Mouse (Mus musculus) cerebellum, adult 2 months (tissue): ENCODE data around the gene Mzf1. TPM values are rescaled to one million over a fixed set of nuclear protein-coding genes. Genes with fewer than 3 reads are reported as not detected.

ENCODE experiments used
- DNase-seq, 2 experiments: peaks; one replicate each; pipeline ENCODE4 v3.0.0; 2021
- H3K27ac ChIP-seq: fragments of 200-500 bp; 2 replicates; pipeline ENCODE4 v1.5.1; 2012; ENCODE audit warnings: low read length, control low read depth, inconsistent platforms; ENCODE audit not compliant: insufficient read depth
- H3K27me3 ChIP-seq: fragments of 200-500 bp; 2 replicates; pipeline ENCODE4 v1.6.1; 2012; ENCODE audit warnings: inconsistent platforms, mild to moderate bottlenecking, low read length, moderate library complexity; ENCODE audit not compliant: control insufficient read depth, insufficient read depth
- H3K4me1 ChIP-seq: fragments of 200-500 bp; 2 replicates; pipeline ENCODE4 v1.6.1; 2011; ENCODE audit warnings: low read length; ENCODE audit not compliant: control insufficient read depth, insufficient read depth
- H3K4me3 ChIP-seq: fragments of 200-500 bp; replicated peaks from 2 replicates; pipeline ENCODE3; 2011; ENCODE audit warnings: mild to moderate bottlenecking, low read depth, low read length, control low read depth; ENCODE audit not compliant: insufficient read depth
- CTCF ChIP-seq: fragments of 200-500 bp; IDR thresholded peaks from 2 replicates; pipeline ENCODE4 v1.5.1; 2011; ENCODE audit warnings: low read depth, mild to moderate bottlenecking, control low read depth, low read length, moderate library complexity, borderline replicate concordance; ENCODE audit not compliant: insufficient read depth
- POLR2A ChIP-seq: fragments of 200-500 bp; IDR thresholded peaks from 2 replicates; pipeline ENCODE4 v1.6.1; 2011; ENCODE audit warnings: low read length, control low read depth, borderline replicate concordance; ENCODE audit not compliant: insufficient read depth
- WGBS: fragments of 180-500 bp; shearing (Covaris S2); methylation state at CpG from one replicate; pipeline ENCODE4 v1.1.7; 2018; 5-methylcytosine and 5-hydroxymethylcytosine counted together
- polyA plus RNA-seq: library from polyadenylated mRNA; depleted of rRNA; stranded (reverse); fragments of >200 nt; gene quantifications from 2 replicates; pipeline ENCODE4 v1.2.3, GENCODE M21; 2012

Gene Mzf1
- polyA plus RNA-seq, 1 experiment: 4.6 TPM

DNA sequence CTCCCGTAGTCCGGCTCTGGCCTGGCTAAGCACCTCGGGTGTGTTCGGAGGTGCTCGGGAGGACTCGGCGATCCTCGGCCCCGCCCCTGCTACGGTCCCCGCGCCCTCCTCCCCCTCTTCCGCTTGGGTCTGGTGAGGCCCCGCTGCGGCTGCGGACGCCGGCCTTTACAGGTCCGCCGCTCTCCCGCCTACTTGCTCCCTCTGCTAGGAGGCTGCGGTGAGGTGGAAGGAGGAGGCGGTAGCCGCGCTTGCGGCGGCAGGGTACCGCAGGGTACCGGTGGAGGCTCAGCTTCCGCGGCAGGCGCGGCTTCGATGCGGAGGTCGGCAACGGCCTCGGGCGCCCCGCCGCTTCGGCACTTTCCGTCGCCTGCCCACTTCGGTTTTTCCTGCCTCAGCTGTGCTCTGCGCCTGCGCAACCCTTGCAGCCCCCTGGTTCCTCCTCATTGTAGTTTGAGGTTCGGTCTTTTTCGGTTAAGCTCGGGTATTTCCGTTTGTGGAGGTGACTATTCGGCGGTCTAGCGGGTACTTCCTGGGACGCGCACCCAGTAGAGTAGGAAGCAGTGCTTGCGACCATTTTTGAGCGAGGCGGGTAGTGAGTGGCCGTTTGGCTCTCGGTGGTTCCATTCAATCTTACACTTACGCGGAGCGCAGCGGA lies 16.5 kb downstream of the Mzf1 start, which contains the start of gene Ube2m:
TSS of gene Ube2m (minus strand) at position 375 of the 655 bp plus-strand sequence.
- Histone ChIP-seq H3K4me1 (peaks cover 14% of the 10 kb centered on the region), H3K4me3 (peak within 1 kb of the TSS; percentile 88), H3K27me3 (no peaks in the 10 kb centered on the region), H3K27ac (peak within 1 kb of the TSS; percentile 99)
- WGBS: under 1% methylated on average over 64 of the region's 65 CpGs
- no peak for TF ChIP-seq CTCF
- peak; percentile 85; the same call in 1 of the 2 replicates for TF ChIP-seq POLR2A
- DNase-seq: peak; percentile 98 to 100

DNA sequence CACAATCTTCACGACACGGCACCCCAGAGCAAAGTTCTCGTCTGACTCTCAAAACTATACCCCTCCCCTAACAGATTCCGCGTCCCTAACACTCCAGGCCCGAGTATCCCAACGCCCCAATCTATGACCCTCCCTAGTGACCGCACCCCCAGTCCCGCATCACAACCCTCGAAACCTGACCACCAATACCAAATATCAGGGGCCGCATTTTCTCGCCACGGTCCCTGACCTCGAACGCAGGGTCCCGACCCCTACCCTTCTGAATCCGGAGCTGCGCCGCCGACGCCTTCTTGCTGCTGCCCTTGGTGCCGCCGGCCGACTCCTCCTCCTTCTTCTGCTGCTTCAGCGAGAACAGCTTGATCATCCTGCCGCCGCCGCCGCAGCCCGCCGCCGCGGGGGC lies 17.2 kb downstream of the Mzf1 start:
- 1% methylated on average over 32 of the region's 33 CpGs for WGBS
- DNase-seq: peak in 1 of 2 experiments; percentile 59

DNA sequence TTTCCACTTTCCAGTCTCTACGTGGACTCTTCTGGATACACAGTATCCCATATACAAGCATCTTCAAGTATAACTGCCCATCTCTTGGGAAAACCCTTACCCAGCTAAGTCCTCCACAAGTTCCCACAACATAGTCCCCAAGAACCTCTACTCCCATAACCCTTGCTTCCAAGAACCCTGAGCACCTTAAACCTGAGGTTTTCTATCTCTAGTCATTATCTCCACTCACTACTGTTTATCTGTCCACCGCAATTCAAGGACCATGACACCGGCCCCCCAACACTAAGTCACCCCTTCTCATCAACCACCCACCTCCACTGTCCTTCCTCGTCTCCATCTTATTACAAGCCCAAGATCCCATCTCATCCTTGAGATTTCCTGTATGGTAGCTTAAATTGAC lies 17.8 kb downstream of the Mzf1 start:
- TF ChIP-seq POLR2A (no peak), CTCF (no peak)
- 34% methylated on average over 4 of the region's 4 CpGs for WGBS
- no peak overlapping the region for H3K27ac ChIP-seq
- H3K27me3 ChIP-seq: no peaks in the 10 kb centered on the region
- DNase-seq: peak in 1 of 2 experiments; percentile 10
- H3K4me3 ChIP-seq: peak overlapping the region; percentile 88
- H3K4me1 ChIP-seq: peaks cover 7% of the 10 kb centered on the region

More for the DNA sequence above, 17.2 kb downstream of the Mzf1 start:
- no peaks in the 10 kb centered on the region for H3K27me3 ChIP-seq
- TF ChIP-seq CTCF: no peak
- no peak for TF ChIP-seq POLR2A
- peak overlapping the region; percentile 88 for H3K4me3 ChIP-seq
- peak overlapping the region; percentile 58 for H3K27ac ChIP-seq
- peaks cover 7% of the 10 kb centered on the region for H3K4me1 ChIP-seq

DNA sequence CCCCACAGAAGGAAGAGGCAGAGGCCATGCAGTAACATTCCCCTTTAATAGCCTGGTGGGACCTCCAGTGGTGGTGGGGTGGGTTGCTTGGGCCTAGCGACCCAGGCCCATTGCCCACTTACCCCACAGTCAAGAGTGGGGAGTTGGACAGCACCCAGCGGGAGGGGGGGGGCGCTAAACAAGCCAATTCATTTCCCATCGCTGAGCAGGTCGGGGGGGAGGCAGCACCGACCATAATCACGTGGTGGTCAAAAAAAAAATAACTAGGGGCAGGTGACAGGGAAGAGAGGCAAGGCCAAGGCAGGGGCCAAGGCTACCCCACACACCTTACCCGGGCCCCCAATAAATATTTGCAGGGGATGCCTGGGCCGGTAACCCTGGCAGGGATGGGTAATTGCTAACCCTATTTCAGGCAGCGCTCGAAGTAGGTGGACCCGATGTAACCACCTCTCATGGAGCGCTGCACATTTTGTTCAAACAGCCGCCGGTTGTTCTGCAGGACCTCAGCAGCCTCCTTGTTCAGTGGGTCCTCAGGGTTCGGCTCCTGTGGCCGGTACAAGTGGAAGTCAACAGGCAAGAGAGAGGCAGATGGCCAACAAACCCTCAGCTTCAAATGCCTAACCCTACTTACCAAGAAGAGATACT lies 19.2 kb downstream of the Mzf1 start:
- DNase-seq: peak in 1 of 2 experiments; percentile 48
- 0 out of 2 replicates have a peak overlapping the region, but pooled peaks have one; percentile 4 for H3K27ac ChIP-seq
- peak overlapping the region; percentile 90 for H3K4me3 ChIP-seq
- WGBS: 68% methylated on average over 17 of the region's 17 CpGs
- no peaks in the 10 kb centered on the region for H3K27me3 ChIP-seq
- H3K4me1 ChIP-seq: peaks cover 7% of the 10 kb centered on the region
- TF ChIP-seq POLR2A (no peak), CTCF (no peak)

DNA sequence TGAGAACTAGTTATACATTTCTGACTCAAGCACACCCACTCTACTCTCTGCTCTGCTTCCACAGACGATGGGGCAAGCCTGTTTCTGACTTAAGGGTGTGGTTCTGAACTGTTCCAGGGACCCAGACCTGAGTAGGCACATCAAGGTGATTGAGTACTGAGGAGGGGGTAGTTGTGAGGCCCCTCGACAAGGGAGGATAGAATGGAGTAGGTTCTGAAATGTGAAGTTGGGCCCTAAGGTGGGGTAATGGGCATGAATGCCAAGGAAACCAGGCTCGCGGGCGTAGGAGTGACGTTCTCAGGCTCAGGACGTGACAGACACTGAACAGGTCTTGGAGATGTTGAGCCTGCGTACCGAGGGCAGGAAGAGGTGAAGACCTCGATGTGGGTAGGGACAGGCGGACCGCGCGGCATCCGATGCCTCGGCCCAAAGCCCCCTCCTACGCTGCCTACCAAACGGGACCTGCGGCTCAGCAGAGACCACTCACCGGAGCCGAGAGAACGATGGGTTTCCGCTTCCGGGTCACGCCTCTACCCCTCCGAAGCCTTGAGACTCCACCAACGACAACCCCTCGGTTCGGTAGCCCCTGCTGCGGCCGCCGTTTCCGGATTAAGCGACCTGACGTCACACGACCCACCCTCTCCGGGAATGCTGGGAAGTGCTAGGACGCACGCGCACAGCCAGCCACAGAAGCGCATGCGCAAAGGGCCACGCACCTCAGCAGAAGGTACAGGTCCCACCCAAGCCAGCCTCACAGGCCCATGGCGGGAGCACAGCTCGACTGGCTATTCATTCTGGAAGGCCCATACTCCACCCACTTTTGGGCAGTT lies 20.2 kb downstream of the Mzf1 start, which contains the start of gene Chmp2a:
TSS of gene Chmp2a (minus strand) at position 660 of the 830 bp plus-strand sequence.
- DNase-seq: peak; percentile 97 to 98

DNA sequence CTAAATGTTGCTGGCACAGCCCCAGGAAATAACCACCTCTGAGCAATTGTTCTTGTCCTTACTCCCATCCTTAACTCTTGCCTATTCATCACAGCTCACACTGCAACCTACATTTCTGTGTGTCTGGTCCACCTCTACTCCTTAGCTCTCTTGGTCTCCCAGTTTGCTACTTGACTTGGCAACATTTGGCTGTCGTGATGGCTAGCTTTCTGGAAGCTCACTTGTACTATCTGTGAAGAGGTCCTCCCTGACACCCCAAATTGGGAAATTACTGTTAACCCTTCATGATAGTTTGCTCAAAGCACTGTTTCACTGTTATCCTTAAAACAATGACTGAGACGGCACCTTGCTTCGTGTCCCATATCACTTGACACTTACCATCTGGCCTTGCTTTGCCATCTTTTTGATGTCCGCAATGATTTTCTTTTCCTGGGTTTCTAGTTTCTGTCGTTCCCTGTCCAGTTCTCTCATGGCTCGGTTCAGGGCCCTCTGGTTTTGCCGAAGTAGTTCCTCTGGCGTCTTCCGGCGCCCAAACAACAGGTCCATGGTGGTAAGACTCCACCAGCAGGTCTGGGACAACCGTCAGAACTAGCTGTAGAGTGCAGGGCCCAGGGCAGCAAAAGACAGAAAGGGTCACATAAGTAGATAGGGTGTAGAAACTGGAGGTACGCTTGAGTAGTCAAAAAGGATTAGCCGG lies 21.0 kb downstream of the Mzf1 start:
- TF ChIP-seq CTCF (no peak), POLR2A (no peak)
- whole genome bisulfite sequencing: 39% methylated on average over 13 of the region's 13 CpGs
- DNase-seq: peak in 1 of 2 experiments; percentile 24
- Histone ChIP-seq H3K4me1 (peaks cover 3% of the 10 kb centered on the region), H3K27ac (peak overlapping the region; percentile 81; the same call in 1 of the 2 replicates), H3K27me3 (no peaks in the 10 kb centered on the region), H3K4me3 (peak overlapping the region; percentile 90)

More for the DNA sequence above, 20.2 kb downstream of the Mzf1 start, which contains the start of gene Chmp2a:
- TF ChIP-seq POLR2A (peak; percentile 89), CTCF (no peak)
- Histone ChIP-seq H3K27me3 (no peaks in the 10 kb centered on the region), H3K4me1 (peaks cover 7% of the 10 kb centered on the region), H3K4me3 (peak within 1 kb of the TSS; percentile 90), H3K27ac (peak within 1 kb of the TSS; percentile 81)
- under 1% methylated on average over 45 of the region's 45 CpGs for WGBS

DNA sequence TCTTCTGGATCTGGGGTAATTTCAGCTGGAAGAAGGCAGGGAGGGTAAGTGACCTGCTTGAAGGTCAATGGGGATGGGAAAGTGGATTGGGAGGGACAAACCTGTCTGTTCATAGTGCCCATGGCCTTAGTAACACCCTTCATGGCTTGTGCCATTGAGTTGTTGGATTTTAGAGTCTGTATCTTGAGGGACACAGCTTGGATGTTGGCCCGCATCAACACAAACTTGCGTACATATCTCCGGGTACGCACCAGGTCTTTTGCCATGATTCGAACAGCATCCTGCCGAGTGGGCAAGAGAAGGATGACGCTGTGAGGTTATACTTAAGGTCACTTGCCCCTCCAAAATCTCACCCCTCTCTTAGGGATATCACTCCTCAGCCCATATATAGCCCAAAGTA lies 22.0 kb downstream of the Mzf1 start:
- TF ChIP-seq CTCF (no peak), POLR2A (no peak)
- Histone ChIP-seq H3K4me1 (peaks cover 3% of the 10 kb centered on the region), H3K4me3 (no peak overlapping the region), H3K27me3 (no peaks in the 10 kb centered on the region), H3K27ac (no peak overlapping the region)
- WGBS: 84% methylated on average over 7 of the region's 7 CpGs
- DNase-seq: peak in 1 of 2 experiments; percentile 14

DNA sequence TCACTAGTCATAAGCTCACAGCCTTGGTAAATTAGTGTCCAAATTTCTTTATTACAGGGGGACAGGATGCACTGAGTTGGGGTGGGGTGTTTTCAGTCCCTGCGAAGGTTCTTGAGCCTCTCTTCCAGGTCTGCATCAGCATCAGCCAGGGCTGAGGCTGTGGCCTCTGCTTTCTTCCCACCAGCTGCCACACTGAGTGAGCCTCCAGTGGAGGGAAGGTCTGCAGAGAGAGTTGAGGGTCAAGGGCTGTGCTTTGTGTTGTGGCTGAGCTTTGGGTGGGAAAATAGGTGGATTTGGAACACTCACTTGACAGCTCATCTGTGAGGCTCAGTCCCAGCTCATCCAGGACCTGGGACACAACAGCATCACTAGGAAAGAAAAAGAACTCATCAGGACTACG lies 22.6 kb downstream of the Mzf1 start:
- TF ChIP-seq POLR2A: no peak
- TF ChIP-seq CTCF: no peak
- H3K4me1 ChIP-seq: peaks cover 3% of the 10 kb centered on the region
- H3K27ac ChIP-seq: no peak overlapping the region
- no peak overlapping the region for H3K4me3 ChIP-seq
- WGBS: 83% methylated on average over 2 of the region's 2 CpGs
- H3K27me3 ChIP-seq: no peaks in the 10 kb centered on the region
- DNase-seq: no peak
